Mouse (Mus musculus) 3134 (cell line): ENCODE results near the gene Dtl.

Experiments used
- DNase-seq: peaks from one replicate; pipeline ENCODE4 v3.0.0-alpha.2; 2011; ENCODE audit warnings: low spot score; ENCODE audit not compliant: insufficient read length; ENCODE audit errors: extremely low read depth

Dtl gene

GRCm38 (mm10) chr1:191575458-191576247 is at the start of gene Dtl, which contains the start of gene Ints7:
Gene Dtl (minus strand): TSS chr1:191575544.
Gene Ints7 (plus strand): TSS chr1:191575636.
- peak; percentile 99 for DNase-seq

- no peak for DNase-seq
These were observed 49.7 kb upstream of the Dtl start for GRCm38 (mm10) chr1:191625026-191625425.

- no peak for DNase-seq
These were observed 49.1 kb upstream of the Dtl start for GRCm38 (mm10) chr1:191624492-191624891.

GRCm38 (mm10) chr1:191622801-191623200 is 47.5 kb upstream of the Dtl start:
- no peak for DNase-seq

GRCm38 (mm10) chr1:191621096-191621495 is 45.8 kb upstream of the Dtl start:
- no peak for DNase-seq

GRCm38 (mm10) chr1:191618067-191618766 is 42.9 kb upstream of the Dtl start:
- no peak for DNase-seq

- DNase-seq, result no peak
These were observed 42.2 kb upstream of the Dtl start for GRCm38 (mm10) chr1:191617589-191617988.

GRCm38 (mm10) chr1:191616245-191616644 is 40.9 kb upstream of the Dtl start:
- DNase-seq, result no peak

- DNase-seq, result no peak
These were observed 37.5 kb upstream of the Dtl start for GRCm38 (mm10) chr1:191612877-191613276.

- DNase-seq, result no peak
These were observed 36.3 kb upstream of the Dtl start for GRCm38 (mm10) chr1:191611686-191612085.

GRCm38 (mm10) chr1:191610357-191610756 is 35.0 kb upstream of the Dtl start:
- no peak for DNase-seq

- DNase-seq, result no peak
These were observed 34.2 kb upstream of the Dtl start for GRCm38 (mm10) chr1:191609578-191609977.

- no peak for DNase-seq
These were observed 33.7 kb upstream of the Dtl start for GRCm38 (mm10) chr1:191609051-191609450.

GRCm38 (mm10) chr1:191604690-191605089 is 29.3 kb upstream of the Dtl start:
- DNase-seq, result no peak

GRCm38 (mm10) chr1:191599210-191599609 is 23.9 kb upstream of the Dtl start:
- no peak for DNase-seq

- DNase-seq, result no peak
These were observed 20.7 kb upstream of the Dtl start for GRCm38 (mm10) chr1:191596076-191596475.

GRCm38 (mm10) chr1:191592016-191592720 is 16.8 kb upstream of the Dtl start:
- DNase-seq, result no peak

- DNase-seq, result no peak
These were observed 13.4 kb upstream of the Dtl start for GRCm38 (mm10) chr1:191588749-191589148.

- DNase-seq, result no peak
These were observed 11.7 kb upstream of the Dtl start for GRCm38 (mm10) chr1:191587062-191587461.

GRCm38 (mm10) chr1:191585704-191586103 is 10.4 kb upstream of the Dtl start:
- no peak for DNase-seq

- DNase-seq, result no peak
These were observed 9.1 kb upstream of the Dtl start for GRCm38 (mm10) chr1:191584483-191584882.
